In genomic region chr11:109961495-109962492, GRCm38 (mm10) we compare ENCODE assay signal across 11 mouse cellular contexts. TPM values are rescaled to one million over a fixed set of nuclear protein-coding genes. Genes with fewer than 3 reads are reported as not detected.
DNase-seq lines count a peak whose midpoint lies in the region; ATAC-seq and TF ChIP-seq lines count a peak whose summit lies in the region.
"Had no signal": no experiment of that assay in that cellular context is flagged by ENCODE, and none has a peak within 500 bp of the region (broad histone marks: within the 10 kb centered on the region; RNA-seq: fewer than 3 reads in every experiment).

No protein-coding gene starts in this region.

- H3K36me3 ChIP-seq in hindbrain, embryonic 12.5 days: no peaks in the 10 kb centered on the region
- H3K36me3 ChIP-seq in myocyte (ENCODE audit: control insufficient read depth, insufficient read depth): no peaks in the 10 kb centered on the region
- peaks cover 7% of the 10 kb centered on the region; the same call in 1 of the 2 replicates for H3K36me3 ChIP-seq in liver, postnatal 0 days (replicated peaks; ENCODE audit: insufficient read depth, low read length)
- H3K36me3 ChIP-seq: kidney, embryonic 15.5 days; liver, embryonic 13.5 days had no signal

- TF ChIP-seq EP300 in liver, postnatal 0 days (IDR thresholded peaks at IDR 0.05; ENCODE audit: low read depth): no peak

- WGBS in hindbrain, embryonic 12.5 days: 63% methylated on average over 4 of the region's 4 CpGs
- 80% methylated on average over 4 of the region's 4 CpGs for WGBS in liver, postnatal 0 days (ENCODE audit: insufficient replicate concordance)

- no peak overlapping the region for H3K9ac ChIP-seq in hindbrain, embryonic 12.5 days
- H3K9ac ChIP-seq in liver, postnatal 0 days (replicated peaks): no peak overlapping the region
- H3K9ac ChIP-seq: kidney, embryonic 15.5 days; liver, embryonic 13.5 days had no signal

- peak; percentile 76; the same call in 1 of the 2 replicates for ATAC-seq in hindbrain, embryonic 12.5 days (ENCODE audit: low FRiP score)
- no peak for ATAC-seq in liver, postnatal 0 days

- no peaks in the 10 kb centered on the region for H3K79me2 ChIP-seq in myocyte (ENCODE audit: control insufficient read depth, insufficient read depth)

- DNase-seq in layer of hippocampus, adult 8-10 months (ENCODE audit: low spot score in 2 of 2): peak; percentile 12 to 33
- no peak for DNase-seq in layer of hippocampus, postnatal 36 days
- DNase-seq in brain, embryonic 18.5 days (ENCODE audit: low read depth, low spot score): peak; percentile 66
- no peak for DNase-seq in liver, postnatal 0 days
- DNase-seq in urinary bladder, adult 2 months (ENCODE audit: low spot score): no peak
- no peak for DNase-seq in testis, postnatal 10 days (ENCODE audit: low spot score)
- DNase-seq: cerebellum, adult 9-11 months; liver, embryonic 13.5 days had no signal

- TF ChIP-seq CTCF in liver, postnatal 0 days (IDR thresholded peaks at IDR 0.05; ENCODE audit: low read depth): no peak

- no peak overlapping the region for H3K4me3 ChIP-seq in hindbrain, embryonic 12.5 days
- H3K4me3 ChIP-seq in myocyte: no peak overlapping the region
- H3K4me3 ChIP-seq in liver, postnatal 0 days (ENCODE audit: low read depth, low read length): no peak overlapping the region
- H3K4me3 ChIP-seq: kidney, embryonic 15.5 days; liver, embryonic 13.5 days had no signal

- H3K9me3 ChIP-seq in hindbrain, embryonic 12.5 days (replicated peaks): no peaks in the 10 kb centered on the region
- no peaks in the 10 kb centered on the region for H3K9me3 ChIP-seq in liver, postnatal 0 days (ENCODE audit: low read length)
- H3K9me3 ChIP-seq: kidney, embryonic 15.5 days; liver, embryonic 13.5 days had no signal

- peak overlapping the region; percentile 35; the same call in 1 of the 2 replicates for H3K27ac ChIP-seq in hindbrain, embryonic 12.5 days
- no peak overlapping the region for H3K27ac ChIP-seq in liver, postnatal 0 days (ENCODE audit: low read depth)
- H3K27ac ChIP-seq: kidney, embryonic 15.5 days; liver, embryonic 13.5 days had no signal

- no peaks in the 10 kb centered on the region for H3K4me1 ChIP-seq in hindbrain, embryonic 12.5 days
- no peaks in the 10 kb centered on the region for H3K4me1 ChIP-seq in liver, postnatal 0 days (ENCODE audit: insufficient read depth)
- H3K4me1 ChIP-seq: kidney, embryonic 15.5 days; liver, embryonic 13.5 days had no signal

- no peak overlapping the region for H3K4me2 ChIP-seq in hindbrain, embryonic 12.5 days (replicated peaks)
- peak overlapping the region; percentile 39 for H3K4me2 ChIP-seq in myocyte (ENCODE audit: low read depth)
- H3K4me2 ChIP-seq in liver, postnatal 0 days (ENCODE audit: low read depth, low read length): no peak overlapping the region
- H3K4me2 ChIP-seq: kidney, embryonic 15.5 days; liver, embryonic 13.5 days had no signal

- H3ac ChIP-seq in myocyte (ENCODE audit: control insufficient read depth, insufficient read length): no peak overlapping the region

- H3K27me3 ChIP-seq in hindbrain, embryonic 12.5 days: no peaks in the 10 kb centered on the region
- H3K27me3 ChIP-seq in myocyte (ENCODE audit: control insufficient read depth, insufficient read depth, insufficient read length): no peaks in the 10 kb centered on the region
- H3K27me3 ChIP-seq in liver, postnatal 0 days (ENCODE audit: insufficient read depth, low read length): no peaks in the 10 kb centered on the region
- H3K27me3 ChIP-seq: kidney, embryonic 15.5 days; liver, embryonic 13.5 days had no signal

- no peak for TF ChIP-seq POLR2A in myocyte (IDR thresholded peaks at IDR 0.05; ENCODE audit: insufficient read length, low read depth)

TF ChIP-seq in myocyte, 11 proteins besides CTCF, POLR2A, EP300 and RAD21:
- TF ChIP-seq POLR2AphosphoS2 (IDR thresholded peaks at IDR 0.05; ENCODE audit: insufficient read length, low read depth) (no peak), TCF12 (IDR thresholded peaks at IDR 0.05; ENCODE audit: insufficient read depth, poor library complexity, severe bottlenecking) (no peak), TCF3 (IDR thresholded peaks at IDR 0.05; ENCODE audit: insufficient read length, low read depth) (no peak), MYOD1 (IDR thresholded peaks at IDR 0.05; ENCODE audit: control insufficient read depth in 1 of 3, insufficient read length in 2 of 3, low read depth in 2 of 3) (no peak), USF1 (IDR thresholded peaks at IDR 0.05; ENCODE audit: low read depth) (no peak), REST (IDR thresholded peaks at IDR 0.05; ENCODE audit: insufficient read depth, insufficient read length) (no peak), E2F4 (IDR thresholded peaks at IDR 0.05; ENCODE audit: insufficient read depth) (no peak), CEBPB (IDR thresholded peaks at IDR 0.05; ENCODE audit: insufficient read depth, poor library complexity, severe bottlenecking) (no peak)

RNA-seq across cellular contexts. Expression of gene Abca8b, which starts 33.9 kb away (rescaled TPM):
- 10 to 100 TPM; 12.4 to 13.9 (median 12.6) TPM for total RNA-seq in layer of hippocampus, adult 8-10 months (2022)
- total RNA-seq in layer of hippocampus, postnatal 36 days (2021): 10 to 100 TPM; 10.2 to 10.6 TPM
- polyA plus RNA-seq in hindbrain, embryonic 12.5 days (2016; fragmentation: Nextera tagmentation; extraction: Ambion mirVana): 1.3 and 1.5 TPM in 2 replicates
- polyA plus RNA-seq in myocyte (2012; fragmentation: generic; extraction: Trizol): 2.1 TPM
- 8.6 and 10.8 TPM in 2 replicates for polyA plus RNA-seq in liver, postnatal 0 days (2015; fragmentation: Nextera tagmentation; extraction: Ambion mirVana)
- polyA plus RNA-seq in urinary bladder, adult 2 months (2012; rRNA removed): 6.7 and 6.8 TPM in 2 replicates

Comparison
In these comparisons a context has a peak if more than half of its experiments do, and no peak if none do; other contexts are left out.
1. DNase-seq: peak in layer of hippocampus, adult 8-10 months (2 of 2) and brain, embryonic 18.5 days (single experiment); none in layer of hippocampus, postnatal 36 days (0 of 2), liver, postnatal 0 days (single experiment), urinary bladder, adult 2 months (single experiment) and testis, postnatal 10 days (single experiment).